Mouse (Mus musculus): Measurements from ENCODE around the gene Cd164.

Cd164 gene

GRCm38 (mm10) chr10:41518981-41519618 is at the start of gene Cd164:
Cd164 (plus strand) TSS chr10:41519414.
- in situ Hi-C loops (cut with MboI; ENCODE audit: unreplicated experiment in 2 of 2) = loop anchor here (5.0 to 25.0 kb wide), 5 partner anchors 163 to 768 kb away; partner anchors contain the start of genes Cep57l1 (in 2 of the 2), Sesn1 (in 2 of the 2) and Foxo3 (in 1 of the 2)

DNA sequence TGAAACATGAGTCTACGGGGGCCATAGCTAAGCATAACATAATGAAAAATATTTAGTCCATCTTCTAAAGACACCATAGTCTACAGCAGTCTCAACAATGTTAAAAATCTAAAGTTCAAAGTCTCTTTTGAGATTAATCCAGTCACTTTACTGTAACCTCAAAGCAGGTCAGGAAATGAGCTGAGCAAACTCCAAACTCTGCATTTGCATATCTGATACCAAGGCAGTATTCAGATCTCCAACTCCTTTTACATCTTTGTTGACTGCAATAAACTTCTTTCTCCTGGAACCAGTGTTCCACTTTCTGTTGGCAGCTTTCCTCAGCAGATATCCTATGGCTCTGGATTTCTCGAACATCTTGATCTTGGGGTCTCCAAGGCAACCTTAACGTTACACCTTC is 48.5 kb upstream of the Cd164 start:
- in situ Hi-C loops (cut with MboI; ENCODE audit: unreplicated experiment in 2 of 2) = no loop called here

- in situ Hi-C loops (cut with MboI; ENCODE audit: unreplicated experiment in 2 of 2) = no loop called here
Measured at GRCm38 (mm10) chr10:41472534-41472933, 46.7 kb upstream of the Cd164 start.

GRCm38 (mm10) chr10:41472962-41473481 is 46.2 kb upstream of the Cd164 start:
- in situ Hi-C loops (cut with MboI; ENCODE audit: unreplicated experiment in 2 of 2) = no loop called here

- in situ Hi-C loops (cut with MboI; ENCODE audit: unreplicated experiment in 2 of 2) = no loop called here
Measured at GRCm38 (mm10) chr10:41473782-41474468, 45.3 kb upstream of the Cd164 start.

GRCm38 (mm10) chr10:41474981-41475391 is 44.2 kb upstream of the Cd164 start:
- in situ Hi-C loops (cut with MboI; ENCODE audit: unreplicated experiment in 2 of 2) = no loop called here

DNA sequence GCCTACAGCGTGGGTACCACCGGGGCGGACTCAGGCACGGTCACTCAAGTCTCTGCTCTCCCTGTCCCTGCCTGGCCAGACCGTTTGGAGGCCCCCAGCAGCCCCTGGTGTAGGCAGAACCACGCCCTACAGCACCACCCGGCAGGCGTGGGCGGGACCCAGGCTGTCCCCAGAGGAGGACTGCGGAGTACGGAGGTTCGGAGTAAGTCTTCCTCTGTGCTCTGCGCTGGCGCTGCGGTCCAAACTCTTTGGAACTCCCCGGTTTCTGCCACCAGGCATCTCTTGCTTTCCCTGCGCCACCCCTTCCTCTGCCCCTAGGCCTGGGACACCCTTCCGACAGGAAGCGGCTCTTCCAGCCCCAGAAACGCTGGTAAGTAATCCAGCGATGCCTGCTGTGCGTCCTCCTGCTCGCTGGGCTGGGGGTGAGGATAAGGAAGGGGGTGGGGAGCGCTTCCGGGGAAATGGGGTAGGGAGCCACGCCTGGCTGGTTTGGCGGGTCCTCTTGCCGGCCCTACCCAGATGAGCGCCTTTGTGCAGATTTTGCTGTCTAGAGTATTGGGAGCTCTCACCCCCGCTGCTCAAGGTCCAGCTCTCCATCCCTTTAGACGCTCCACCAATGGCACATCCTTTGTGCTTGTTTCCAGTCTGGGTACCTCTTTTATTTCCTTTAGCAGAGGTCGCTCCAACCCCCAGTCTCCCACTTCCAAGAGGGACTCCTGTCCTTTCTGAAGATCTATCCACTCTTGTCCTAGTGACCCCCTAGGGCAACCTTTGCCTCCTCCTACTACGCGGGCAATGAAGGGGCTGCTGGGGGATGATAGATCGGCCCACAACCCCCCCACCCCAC is 42.8 kb upstream of the Cd164 start, which contains the start of gene Mical1:
Gene Mical1, plus strand, starts transcription at position 144 of the 847 bp plus-strand sequence.
- in situ Hi-C loops (cut with MboI; ENCODE audit: unreplicated experiment in 2 of 2) = no loop called here

DNA sequence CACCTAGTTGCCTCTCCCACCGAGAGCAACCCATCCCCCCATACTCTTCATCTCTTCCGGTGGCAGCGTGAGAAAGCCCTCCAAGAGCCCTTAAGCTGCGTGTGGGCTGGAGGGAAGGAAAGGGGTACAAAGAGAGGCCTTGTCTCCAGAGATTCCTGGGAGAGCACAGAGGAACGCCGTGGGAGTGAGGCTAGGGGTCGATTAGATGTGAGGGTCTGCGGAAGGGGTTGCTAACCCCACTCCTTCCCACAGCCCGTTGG is 42.3 kb upstream of the Cd164 start:
- in situ Hi-C loops (cut with MboI; ENCODE audit: unreplicated experiment in 2 of 2) = no loop called here

- in situ Hi-C loops (cut with MboI; ENCODE audit: unreplicated experiment in 2 of 2) = no loop called here
Measured at GRCm38 (mm10) chr10:41477278-41478181, 41.7 kb upstream of the Cd164 start.

- in situ Hi-C loops (cut with MboI; ENCODE audit: unreplicated experiment in 2 of 2) = no loop called here
Measured at GRCm38 (mm10) chr10:41479961-41480360, 39.3 kb upstream of the Cd164 start.

GRCm38 (mm10) chr10:41480938-41481880 is 38.0 kb upstream of the Cd164 start:
- in situ Hi-C loops (cut with MboI; ENCODE audit: unreplicated experiment in 2 of 2) = no loop called here

DNA sequence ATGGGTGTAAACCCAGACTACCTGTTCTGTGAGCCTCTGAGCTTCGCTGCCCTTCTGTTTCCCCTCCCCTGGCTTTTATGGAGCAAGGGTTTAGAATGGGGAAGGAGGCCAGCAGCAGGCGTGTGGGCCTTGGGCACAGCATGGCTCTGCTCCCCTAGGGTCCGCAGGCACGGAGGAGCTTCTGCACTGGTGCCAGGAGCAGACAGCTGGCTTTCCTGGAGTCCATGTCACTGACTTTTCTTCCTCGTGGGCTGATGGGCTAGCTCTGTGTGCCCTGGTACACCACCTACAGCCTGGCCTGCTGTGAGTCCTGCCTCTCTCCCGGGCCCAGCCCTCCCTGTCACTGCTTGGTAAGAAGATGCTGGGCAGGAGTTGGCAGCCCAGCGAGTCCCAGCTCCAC is 36.8 kb upstream of the Cd164 start:
- in situ Hi-C loops (cut with MboI; ENCODE audit: unreplicated experiment in 2 of 2) = no loop called here

GRCm38 (mm10) chr10:41485778-41486177 is 33.4 kb upstream of the Cd164 start:
- in situ Hi-C loops (cut with MboI; ENCODE audit: unreplicated experiment in 2 of 2) = loop anchor here in 1 of 2 experiments (5.0 kb wide), 1 partner anchor 38 kb away; no protein-coding TSS in a partner anchor

- in situ Hi-C loops (cut with MboI; ENCODE audit: unreplicated experiment in 2 of 2) = loop anchor here in 1 of 2 experiments (5.0 kb wide), 1 partner anchor 39 kb away; no protein-coding TSS in a partner anchor
Measured at GRCm38 (mm10) chr10:41486506-41487170, 32.6 kb upstream of the Cd164 start.

DNA sequence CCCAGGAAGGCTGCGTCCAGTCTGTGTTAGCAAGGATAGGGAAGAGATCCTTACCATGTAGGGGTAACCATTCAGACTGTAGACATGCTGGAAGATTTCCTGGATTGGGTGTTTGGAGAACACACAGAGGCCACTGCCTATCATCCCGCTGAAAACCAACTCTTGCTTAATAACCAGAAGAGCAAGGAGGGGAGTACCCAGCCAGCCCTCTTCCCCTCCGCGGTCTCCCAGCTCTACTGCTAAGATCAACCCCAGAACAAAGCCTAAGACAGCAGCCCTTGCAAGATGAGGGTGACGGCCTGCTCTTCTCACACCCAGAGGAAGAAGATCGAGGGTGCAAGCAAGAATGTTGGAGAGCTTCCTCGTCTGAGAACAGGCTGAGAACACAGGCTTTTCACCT is 30.3 kb upstream of the Cd164 start:
- in situ Hi-C loops (cut with MboI; ENCODE audit: unreplicated experiment in 2 of 2) = loop anchor here in 1 of 2 experiments (5.0 kb wide), 1 partner anchor 42 kb away; no protein-coding TSS in a partner anchor

DNA sequence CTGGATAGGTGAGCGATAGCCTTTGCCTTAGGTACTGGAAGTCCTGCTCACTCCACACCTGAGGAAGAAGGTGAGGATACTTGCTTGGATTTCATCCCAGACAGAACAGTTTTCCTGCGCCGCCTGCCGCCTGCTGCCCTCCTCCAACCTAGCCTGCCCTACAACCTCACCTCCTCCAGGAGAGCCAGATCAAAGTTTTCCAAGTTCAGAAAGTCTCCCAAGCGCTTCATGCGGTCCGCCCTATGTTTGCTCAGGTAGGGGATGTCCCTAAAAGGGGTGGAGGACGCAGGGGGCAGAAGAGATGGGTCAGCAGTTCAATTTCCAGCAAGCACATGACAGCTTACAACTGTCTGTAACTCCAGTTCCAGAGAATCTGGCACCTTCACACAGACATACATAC is 29.9 kb upstream of the Cd164 start:
- in situ Hi-C loops (cut with MboI; ENCODE audit: unreplicated experiment in 2 of 2) = loop anchor here in 1 of 2 experiments (5.0 kb wide), 1 partner anchor 42 kb away; no protein-coding TSS in a partner anchor

DNA sequence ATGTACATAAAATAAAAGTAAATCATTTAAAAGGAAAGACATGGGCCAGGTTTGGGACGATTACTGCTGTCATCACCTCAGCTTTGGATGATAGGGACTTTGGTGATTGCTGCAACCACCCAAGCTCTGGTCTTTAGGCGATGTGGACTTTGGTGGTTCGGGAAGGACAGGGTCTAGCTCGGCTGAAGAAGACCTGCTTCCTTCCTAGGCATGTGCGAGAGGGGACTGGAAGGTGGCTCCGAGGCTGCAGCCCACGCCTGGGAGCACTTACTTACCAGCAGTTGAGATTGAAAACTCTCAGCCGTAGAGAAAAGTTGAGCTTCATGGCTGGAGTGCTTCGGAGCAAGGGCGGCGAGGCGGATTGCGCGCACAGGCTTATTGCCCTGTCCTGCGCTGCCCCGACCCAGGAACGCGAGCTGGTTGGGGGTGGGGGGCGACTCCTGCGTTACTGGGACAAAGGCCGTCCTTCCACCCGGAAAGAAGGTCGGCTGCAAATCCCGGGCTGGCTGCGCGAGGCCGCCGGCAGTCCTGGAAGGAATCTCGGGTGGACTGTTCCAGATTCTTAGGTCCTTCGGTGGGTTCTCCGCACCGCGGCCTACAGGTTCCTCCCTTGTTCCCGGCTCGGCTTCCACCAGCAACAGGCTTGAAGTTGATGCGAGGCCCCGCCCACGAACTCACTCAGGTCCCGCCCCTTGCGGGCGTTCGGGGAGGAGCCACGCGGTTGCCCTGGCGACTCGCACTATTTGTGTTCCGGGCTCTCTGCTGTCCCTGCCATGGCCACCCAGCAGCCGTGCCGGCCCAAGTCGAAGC is 29.3 kb upstream of the Cd164 start, which contains the start of the genes Smpd2 and Ppil6:
Gene Smpd2, minus strand, starts transcription at position 662 of the 810 bp plus-strand sequence.
Gene Ppil6, plus strand, starts transcription at position 732 of the 810 bp plus-strand sequence.
- in situ Hi-C loops (cut with MboI; ENCODE audit: unreplicated experiment in 2 of 2) = loop anchor here in 1 of 2 experiments (5.0 kb wide), 1 partner anchor 43 kb away; no protein-coding TSS in a partner anchor
